Mouse (Mus musculus) neural tube, embryonic 10.5 days (tissue): Measurements from ENCODE around the gene Ccrl2.

Source experiments
- DNase-seq: peaks from one replicate; pipeline ENCODE4 v3.0.0-alpha.2; 2017; ENCODE audit warnings: low spot score; ENCODE audit errors: extremely low spot score

The Ccrl2 gene

GRCm38 (mm10) chr9:111062840-111063239 is 5.5 kb upstream of the Ccrl2 start:
- DNase-seq: no peak

DNA sequence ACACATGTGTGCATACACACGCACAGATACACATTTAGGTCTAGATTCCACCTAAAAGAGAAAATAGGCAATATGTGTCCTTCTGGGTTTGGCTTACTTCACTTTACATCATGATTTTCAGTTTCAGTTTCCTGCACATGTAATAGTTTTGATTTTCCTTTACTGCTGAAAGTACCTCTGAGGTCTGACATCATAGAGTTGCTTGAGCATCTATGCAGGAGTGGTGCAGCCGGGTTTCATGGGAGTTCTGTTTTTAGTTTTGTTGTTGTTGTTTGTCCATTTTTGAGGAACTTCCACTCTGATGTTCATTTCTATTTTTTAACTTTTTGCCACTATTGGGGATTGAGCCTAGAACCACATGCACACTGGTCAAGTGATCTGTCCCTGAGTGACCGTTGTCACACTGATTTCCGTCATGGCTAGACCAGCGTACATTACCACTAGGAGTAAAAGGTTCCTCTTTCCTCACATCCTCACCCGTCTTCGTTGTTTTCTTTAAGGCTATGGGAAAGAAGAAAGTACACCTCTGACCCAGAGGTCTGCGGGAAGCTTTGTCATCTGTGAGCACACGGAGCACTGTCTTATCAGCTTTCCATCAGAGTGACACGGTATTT is 1.7 kb upstream of the Ccrl2 start:
- no peak for DNase-seq

DNA sequence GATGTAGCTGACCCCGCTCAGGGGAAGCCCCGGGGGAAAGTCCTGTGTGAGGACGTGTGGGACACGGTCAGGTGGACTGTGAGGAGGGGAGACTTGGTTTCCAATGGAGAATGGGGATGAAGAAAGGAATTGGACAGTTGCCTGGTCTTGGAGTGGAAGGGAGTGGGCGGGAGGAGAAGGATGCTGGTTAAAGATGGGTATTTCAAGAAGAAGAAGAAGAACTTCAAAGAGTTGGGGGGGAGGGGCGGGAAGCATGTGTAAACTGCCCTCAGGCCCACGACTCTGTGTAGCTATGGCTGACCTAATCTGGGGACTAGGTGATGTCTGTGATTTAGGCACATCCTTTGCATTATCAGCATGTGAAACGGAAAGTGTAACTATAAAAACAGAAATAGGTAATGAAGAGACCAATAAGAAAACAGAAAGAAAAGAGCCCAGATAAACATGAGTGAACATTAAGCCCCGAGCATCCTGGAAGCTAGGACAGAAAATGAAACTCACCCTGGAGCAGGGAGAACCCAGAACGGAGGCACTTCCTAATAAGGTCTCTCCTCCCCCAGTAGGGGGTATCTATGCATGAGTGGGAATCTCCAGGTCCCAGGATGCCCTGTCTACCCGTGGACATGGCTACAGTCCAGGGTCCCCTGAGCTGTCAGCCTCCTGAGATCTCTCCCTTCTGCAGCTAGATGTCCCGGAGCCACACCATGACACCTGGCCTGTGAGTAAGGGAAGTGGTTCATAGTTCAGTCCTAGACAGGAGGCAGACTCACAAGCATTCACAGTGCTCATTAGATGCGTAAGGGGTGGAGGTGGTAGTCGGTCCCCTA is 438 bp upstream of the Ccrl2 start:
- DNase-seq: no peak

DNA sequence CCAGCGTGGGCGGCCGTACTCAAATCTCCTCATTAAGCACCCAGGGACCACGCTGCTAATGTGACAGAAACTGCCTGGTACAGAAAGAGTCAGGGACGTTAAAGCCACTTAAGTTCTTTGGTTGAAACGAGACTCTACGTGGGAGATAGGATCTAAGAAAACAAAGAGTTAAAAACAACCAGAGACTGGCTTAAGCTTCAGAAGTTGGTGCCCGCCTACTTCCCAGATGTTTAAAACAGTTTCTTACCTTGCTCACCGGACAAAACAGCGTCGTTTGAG is 861 bp downstream of the Ccrl2 start:
- no peak for DNase-seq

- no peak for DNase-seq
These were observed 1.4 kb downstream of the Ccrl2 start for GRCm38 (mm10) chr9:111055800-111056518.

DNA sequence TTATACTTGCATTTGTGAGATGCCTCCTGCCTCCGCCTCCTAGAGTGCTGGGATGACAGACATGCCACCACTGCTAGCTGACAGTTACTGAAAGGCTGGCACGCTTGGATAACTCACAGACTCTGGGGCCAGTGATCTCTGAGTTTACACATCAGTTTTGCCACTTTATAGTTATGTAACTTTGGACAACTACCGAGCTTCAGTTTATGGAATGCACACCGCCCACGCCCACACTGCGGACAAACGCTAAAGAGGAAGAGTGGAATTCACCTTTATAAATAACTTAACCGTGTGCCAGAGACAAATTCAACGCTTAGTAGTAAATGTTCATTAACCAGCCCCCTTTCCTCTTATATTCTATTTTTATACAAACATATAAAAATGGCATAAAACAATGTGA is 2.4 kb downstream of the Ccrl2 start:
- DNase-seq: no peak

GRCm38 (mm10) chr9:111048452-111048851 is 8.9 kb downstream of the Ccrl2 start:
- DNase-seq: no peak

DNA sequence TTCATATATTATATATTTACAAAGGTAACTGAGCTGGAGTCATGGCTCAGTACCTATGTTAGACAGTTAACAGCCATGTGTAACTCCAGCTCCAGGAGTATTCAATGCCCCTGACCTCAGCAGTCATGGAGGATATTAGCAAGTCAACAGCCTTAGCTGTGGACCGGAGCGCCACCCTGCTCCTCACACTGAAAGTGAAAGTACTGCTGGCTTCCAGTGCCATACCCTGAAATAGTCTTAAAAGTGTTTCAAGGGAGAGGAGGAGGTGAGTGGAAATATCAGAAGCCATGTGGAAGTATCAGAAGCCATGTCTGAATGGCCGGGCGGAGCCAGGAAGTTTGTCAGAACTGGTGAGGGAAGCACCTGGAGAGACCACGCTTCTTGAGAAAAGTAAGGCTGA is 10.1 kb downstream of the Ccrl2 start:
- no peak for DNase-seq

DNA sequence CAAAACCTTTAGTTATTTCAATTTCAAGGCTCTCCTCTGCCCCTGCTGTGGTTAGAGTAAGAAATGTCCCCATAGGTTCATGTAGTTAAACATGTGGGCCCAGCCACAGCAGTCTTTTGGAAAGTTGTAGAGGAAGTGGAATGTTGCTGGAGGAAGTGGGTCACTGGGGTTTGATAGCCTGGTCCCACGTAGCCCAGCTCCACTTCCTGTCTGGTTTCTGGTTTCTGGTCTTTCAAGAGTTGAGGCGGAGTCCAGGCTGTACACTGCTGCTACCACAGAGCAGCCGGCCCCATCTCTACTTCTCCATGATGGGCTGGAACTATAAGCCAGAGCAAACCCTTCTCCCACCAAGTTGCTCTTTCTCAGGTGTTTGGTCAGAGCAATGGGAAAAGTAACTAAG is 11.1 kb downstream of the Ccrl2 start:
- no peak for DNase-seq

DNA sequence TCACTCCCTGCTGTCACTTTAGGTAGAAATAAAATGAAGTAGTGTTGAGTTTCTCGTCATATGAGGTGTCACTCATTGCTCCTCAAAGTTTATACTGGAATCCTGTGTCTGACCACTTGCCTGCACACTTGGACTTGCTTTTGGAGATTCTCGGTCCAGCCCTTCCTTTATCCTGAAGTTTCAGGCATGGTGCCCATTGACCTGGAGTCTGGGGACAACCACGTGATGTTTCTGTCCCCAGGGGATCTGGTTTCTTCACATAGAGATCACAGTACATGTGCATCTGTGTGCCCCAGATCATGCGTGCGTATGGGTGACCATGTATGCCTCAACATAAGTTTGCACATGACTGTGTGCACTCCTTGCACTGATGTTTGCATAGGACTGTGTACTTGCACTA is 15.1 kb downstream of the Ccrl2 start:
- no peak for DNase-seq

- DNase-seq: no peak
These were observed 17.4 kb downstream of the Ccrl2 start for GRCm38 (mm10) chr9:111039966-111040365.

DNA sequence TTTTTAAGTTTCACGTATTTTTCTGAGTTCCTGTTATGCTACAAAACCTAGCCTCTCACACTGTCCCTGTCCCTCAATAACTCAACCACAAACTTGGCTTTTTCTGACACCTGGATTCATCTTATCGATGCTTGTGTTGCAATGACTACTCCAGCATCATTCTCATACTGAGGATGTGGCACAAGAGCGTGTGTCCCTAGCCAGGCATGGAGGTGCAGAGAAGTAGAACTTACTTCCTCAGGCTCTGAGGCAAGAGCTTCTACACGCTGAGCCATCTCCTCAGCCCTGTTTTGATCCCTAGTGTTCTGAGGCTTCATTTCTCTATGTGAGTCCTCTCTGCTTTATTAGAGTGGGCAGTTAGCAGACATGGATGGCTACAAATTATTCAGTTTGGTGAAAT is 23.6 kb downstream of the Ccrl2 start:
- no peak for DNase-seq

DNA sequence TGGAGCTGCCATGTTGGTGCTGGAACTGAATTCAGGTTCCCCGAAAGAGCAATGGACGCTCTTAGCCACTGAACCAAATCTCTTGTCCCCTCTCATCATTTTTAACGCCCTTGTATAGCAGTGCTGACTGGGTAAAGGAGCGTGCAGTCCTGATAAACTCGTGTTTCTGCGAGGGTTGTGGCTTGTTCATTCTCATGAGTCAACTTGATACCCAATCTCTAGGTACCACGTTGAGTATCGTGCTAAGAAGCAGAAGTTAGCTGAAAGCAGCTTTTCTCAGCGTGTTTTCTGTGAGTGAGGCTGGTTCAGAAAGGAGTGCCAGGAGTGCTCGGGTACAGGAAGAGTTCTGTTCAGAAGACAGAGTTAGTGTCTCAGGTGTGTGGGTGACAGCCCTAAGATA is 30.5 kb downstream of the Ccrl2 start:
- no peak for DNase-seq

GRCm38 (mm10) chr9:111019022-111019421 is 38.3 kb downstream of the Ccrl2 start, which contains the start of gene Ltf:
Gene Ltf (plus strand): TSS chr9:111019271.
- DNase-seq: no peak

- DNase-seq: no peak
These were observed 41.7 kb downstream of the Ccrl2 start for GRCm38 (mm10) chr9:111015658-111016057.

- DNase-seq: no peak
These were observed 45.3 kb downstream of the Ccrl2 start for GRCm38 (mm10) chr9:111012041-111012440.

GRCm38 (mm10) chr9:111011550-111011949 is 45.8 kb downstream of the Ccrl2 start:
- DNase-seq: no peak

GRCm38 (mm10) chr9:111009763-111010162 is 47.6 kb downstream of the Ccrl2 start:
- DNase-seq: no peak

DNA sequence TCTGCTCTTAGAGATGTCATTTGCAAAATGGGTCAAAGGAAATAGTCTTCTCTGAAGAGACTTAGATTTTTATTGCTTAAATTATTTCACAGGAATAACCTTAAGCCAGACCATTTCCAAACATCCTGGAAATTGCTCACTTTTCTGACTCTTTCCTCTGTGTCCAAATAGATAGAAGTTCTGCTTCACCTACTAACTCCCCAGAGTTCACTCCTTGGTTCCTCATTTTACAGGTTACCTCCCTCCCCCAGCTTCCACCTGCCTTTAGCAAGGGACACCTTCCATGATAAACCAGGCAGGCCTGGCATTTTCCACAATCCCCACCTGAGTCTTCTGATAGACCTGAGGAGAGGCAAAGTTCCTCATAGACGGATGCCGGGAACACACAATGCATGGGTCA is 50.8 kb downstream of the Ccrl2 start:
- no peak for DNase-seq
